Mouse (Mus musculus): Measurements from ENCODE around the gene Gm20604. TPM values are rescaled to one million over a fixed set of nuclear protein-coding genes. Genes with fewer than 3 reads are reported as not detected.

Gm20604 gene
- polyA plus RNA-seq, 1 experiment from 2014 or later = 26.6 TPM

DNA sequence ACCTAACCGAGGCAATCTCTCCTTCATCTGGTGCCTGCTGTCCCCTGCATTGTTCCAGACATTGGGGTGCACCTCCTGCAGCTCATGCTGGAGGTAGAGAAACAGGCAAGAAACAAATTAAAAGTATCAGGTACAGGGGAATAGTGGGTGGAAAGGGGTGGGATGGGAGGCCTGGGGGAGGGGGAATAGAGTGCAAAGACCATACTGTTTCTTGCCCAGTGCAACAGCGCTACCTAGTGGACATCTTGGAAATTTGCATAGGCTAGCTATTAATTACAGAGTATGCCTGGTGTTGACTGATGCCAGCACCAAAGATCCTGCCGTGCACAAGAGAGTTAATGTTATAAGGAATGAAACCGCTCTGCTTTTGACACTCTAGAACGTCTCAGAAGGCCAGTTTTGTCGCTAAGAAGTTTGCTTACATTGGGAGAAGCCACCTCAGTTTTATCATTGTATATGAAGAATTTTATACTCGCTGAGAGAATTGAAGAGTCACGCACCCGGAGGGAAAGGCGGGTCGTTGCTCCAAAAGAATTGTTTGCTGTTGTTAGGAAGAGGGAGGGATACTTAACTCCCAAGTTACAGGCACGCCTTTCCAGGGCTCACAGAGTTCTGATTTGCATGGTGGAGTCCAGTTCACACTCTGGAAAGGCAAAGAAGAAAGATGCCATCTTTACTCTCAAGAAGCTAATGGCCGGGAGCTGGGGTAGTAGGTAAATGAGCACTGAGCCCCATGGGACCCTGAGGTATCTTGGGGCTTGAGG lies 38.7 kb downstream of the Gm20604 start:
- peak; percentile 14; the same call in 1 of the 2 replicates for ATAC-seq (ENCODE audit: insufficient number of reproducible peaks, insufficient read depth, low FRiP score, low read depth)
- H3K36me3 ChIP-seq (ENCODE audit: control insufficient read depth, insufficient read depth, low read length) = no peaks in the 10 kb centered on the region
- H3K9ac ChIP-seq (replicated peaks; ENCODE audit: low read depth, low read length) = no peak overlapping the region
- no peaks in the 10 kb centered on the region for H3K9me3 ChIP-seq (ENCODE audit: control insufficient read depth, low read depth, low read length)
- H3K27me3 ChIP-seq (ENCODE audit: control insufficient read depth, insufficient read depth, low read length) = no peaks in the 10 kb centered on the region
- H3K4me1 ChIP-seq (ENCODE audit: control insufficient read depth, insufficient read depth, low read length) = no peaks in the 10 kb centered on the region
- 27% methylated on average over 13 of the region's 13 CpGs for WGBS
- no peak overlapping the region for H3K27ac ChIP-seq (ENCODE audit: low read length)
- H3K4me2 ChIP-seq (replicated peaks; ENCODE audit: low read depth, low read length) = no peak overlapping the region; the same call in 1 of the 2 replicates
- no peak overlapping the region for H3K4me3 ChIP-seq (ENCODE audit: low read depth, low read length)

DNA sequence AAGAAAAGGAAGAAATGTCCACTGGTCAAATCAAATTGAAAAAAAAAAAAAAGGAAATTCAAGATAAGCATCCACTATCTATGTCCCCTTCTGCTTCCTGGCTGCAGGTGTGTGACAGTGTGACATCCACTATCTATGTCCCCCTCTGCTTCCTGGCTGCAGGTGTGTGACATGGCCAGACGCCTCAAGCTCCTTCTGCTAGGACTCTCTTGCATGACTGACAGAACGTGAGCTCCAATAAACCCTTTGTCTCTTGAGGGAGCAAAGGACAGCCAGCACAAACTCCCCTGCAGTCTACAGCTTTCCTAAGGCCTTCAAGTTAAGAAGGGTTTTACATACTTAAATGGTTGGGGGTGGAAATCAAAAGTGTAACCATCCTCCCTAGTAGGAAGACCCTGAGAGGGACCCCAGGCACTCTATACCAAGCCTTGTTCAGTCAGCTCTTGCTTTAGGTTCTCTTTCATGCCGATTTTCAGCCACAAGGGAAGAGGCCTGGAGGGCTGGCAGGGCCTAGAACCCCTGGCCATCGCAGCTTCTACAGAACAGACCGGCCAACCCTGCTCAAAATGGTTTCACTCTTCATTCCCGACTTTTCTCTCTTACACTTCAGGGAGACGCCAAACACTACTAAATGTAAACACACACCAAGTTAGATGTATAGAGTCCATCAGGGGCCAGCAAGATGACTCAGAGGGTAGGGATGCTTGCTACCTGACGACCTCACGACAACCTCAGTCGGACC lies 43.6 kb downstream of the Gm20604 start:
- no peaks in the 10 kb centered on the region for H3K36me3 ChIP-seq (ENCODE audit: control insufficient read depth, insufficient read depth, low read length)
- H3K4me3 ChIP-seq (ENCODE audit: low read depth, low read length) = no peak overlapping the region
- H3K27me3 ChIP-seq (ENCODE audit: control insufficient read depth, insufficient read depth, low read length) = no peaks in the 10 kb centered on the region
- no peak overlapping the region for H3K9ac ChIP-seq (replicated peaks; ENCODE audit: low read depth, low read length)
- no peak overlapping the region for H3K4me2 ChIP-seq (replicated peaks; ENCODE audit: low read depth, low read length)
- ATAC-seq (ENCODE audit: insufficient number of reproducible peaks, insufficient read depth, low FRiP score, low read depth) = no peak
- H3K9me3 ChIP-seq (ENCODE audit: control insufficient read depth, low read depth, low read length) = no peaks in the 10 kb centered on the region
- no peaks in the 10 kb centered on the region for H3K4me1 ChIP-seq (ENCODE audit: control insufficient read depth, insufficient read depth, low read length)
- no peak overlapping the region for H3K27ac ChIP-seq (ENCODE audit: low read length)
- WGBS = 74% methylated on average over 10 of the region's 10 CpGs

DNA sequence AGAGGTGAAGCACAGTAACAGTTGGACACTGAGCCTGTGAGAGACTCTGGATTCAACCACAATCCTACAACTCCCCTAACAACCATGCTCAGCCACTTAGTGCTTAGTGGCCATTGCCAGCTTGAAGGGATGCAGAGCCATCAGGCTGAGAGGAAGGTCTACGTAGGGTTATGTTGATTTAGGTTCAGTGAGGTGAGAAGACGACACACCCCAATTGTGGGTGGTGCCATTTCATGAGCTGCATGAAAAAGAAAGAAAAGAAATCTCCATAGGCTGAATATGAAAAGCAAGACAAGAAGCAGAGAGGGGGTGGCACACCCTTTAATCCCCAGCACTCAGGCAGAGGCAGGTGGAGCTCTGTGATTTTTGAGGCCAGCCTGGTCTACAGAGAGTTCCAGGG lies 44.4 kb downstream of the Gm20604 start:
- Histone ChIP-seq H3K4me2 (replicated peaks; ENCODE audit: low read depth, low read length) (no peak overlapping the region), H3K27ac (ENCODE audit: low read length) (no peak overlapping the region), H3K4me1 (ENCODE audit: control insufficient read depth, insufficient read depth, low read length) (no peaks in the 10 kb centered on the region), H3K9ac (replicated peaks; ENCODE audit: low read depth, low read length) (no peak overlapping the region), H3K27me3 (ENCODE audit: control insufficient read depth, insufficient read depth, low read length) (no peaks in the 10 kb centered on the region), H3K36me3 (ENCODE audit: control insufficient read depth, insufficient read depth, low read length) (no peaks in the 10 kb centered on the region), H3K9me3 (ENCODE audit: control insufficient read depth, low read depth, low read length) (no peaks in the 10 kb centered on the region), H3K4me3 (ENCODE audit: low read depth, low read length) (no peak overlapping the region)
- WGBS = 59% methylated on average over 2 of the region's 2 CpGs
- ATAC-seq (ENCODE audit: insufficient number of reproducible peaks, insufficient read depth, low FRiP score, low read depth) = no peak

DNA sequence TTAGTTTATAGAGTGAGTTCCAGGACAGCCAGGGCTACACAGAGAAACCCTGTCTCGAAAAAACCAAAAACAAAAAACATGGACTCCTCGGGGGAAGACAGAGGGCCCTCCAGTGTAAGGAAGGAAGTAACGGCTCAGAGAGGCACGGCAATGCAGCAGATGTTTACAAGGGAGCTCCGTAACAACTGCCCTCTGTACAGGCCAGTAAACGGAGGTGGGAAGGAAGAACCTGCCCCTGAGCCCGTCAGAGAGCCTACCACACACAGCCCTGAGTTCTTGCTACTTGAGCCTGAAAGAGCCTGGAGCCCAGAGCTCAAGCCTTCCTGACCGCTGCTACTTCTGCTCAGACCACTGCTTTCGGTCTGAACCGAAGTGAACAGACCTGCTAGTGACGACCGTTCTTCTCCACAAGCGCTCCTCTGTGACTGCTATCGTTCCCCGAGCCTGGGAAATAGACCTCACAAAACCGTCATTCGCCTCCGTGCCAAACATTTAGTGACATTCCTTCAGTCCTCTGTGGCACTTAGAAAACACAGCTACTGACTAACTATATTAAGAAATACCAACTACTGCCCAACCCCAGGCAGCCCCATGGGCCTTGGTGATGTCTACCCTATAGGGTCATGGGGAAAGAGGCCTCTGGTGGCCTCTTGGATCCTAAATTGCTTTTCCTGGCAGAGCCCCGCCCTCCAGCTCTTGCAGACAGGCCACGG lies 45.2 kb downstream of the Gm20604 start:
- H3K27ac ChIP-seq (ENCODE audit: low read length) = no peak overlapping the region
- H3K27me3 ChIP-seq (ENCODE audit: control insufficient read depth, insufficient read depth, low read length) = no peaks in the 10 kb centered on the region
- ATAC-seq (ENCODE audit: insufficient number of reproducible peaks, insufficient read depth, low FRiP score, low read depth) = no peak
- no peak overlapping the region for H3K4me2 ChIP-seq (replicated peaks; ENCODE audit: low read depth, low read length)
- no peak overlapping the region for H3K4me3 ChIP-seq (ENCODE audit: low read depth, low read length)
- no peak overlapping the region for H3K9ac ChIP-seq (replicated peaks; ENCODE audit: low read depth, low read length)
- 62% methylated on average over 20 of the region's 20 CpGs for WGBS
- H3K9me3 ChIP-seq (ENCODE audit: control insufficient read depth, low read depth, low read length) = no peaks in the 10 kb centered on the region
- H3K4me1 ChIP-seq (ENCODE audit: control insufficient read depth, insufficient read depth, low read length) = no peaks in the 10 kb centered on the region
- no peaks in the 10 kb centered on the region for H3K36me3 ChIP-seq (ENCODE audit: control insufficient read depth, insufficient read depth, low read length)

DNA sequence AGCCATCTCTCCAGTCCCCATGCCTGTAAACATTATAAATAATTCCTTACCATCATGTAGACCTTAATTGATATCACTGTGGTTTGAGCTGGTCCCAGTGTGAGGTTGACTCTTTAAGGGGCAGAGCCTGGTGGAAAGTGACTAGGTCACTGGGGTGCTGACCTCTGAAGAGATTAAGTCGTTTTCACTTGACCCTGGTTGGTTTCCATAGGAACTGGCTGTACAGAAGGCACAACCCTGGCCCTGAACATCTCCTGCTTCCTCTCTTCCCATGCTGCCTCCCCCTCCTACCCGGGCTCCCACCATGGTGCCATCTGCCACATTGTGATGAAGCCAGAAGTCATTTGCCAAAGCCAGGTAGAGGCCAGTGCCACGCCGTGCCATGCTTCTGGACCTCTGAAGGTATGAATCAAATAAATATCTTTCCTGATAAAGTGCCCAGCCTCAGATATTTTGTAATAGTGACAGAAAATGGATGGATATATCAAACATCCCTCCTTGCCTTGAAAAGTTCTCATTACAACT lies 47.6 kb downstream of the Gm20604 start:
- H3K4me1 ChIP-seq (ENCODE audit: control insufficient read depth, insufficient read depth, low read length) = 0 out of 2 replicates have a peak, but pooled peaks cover 2% of the 10 kb centered on the region
- H3K36me3 ChIP-seq (ENCODE audit: control insufficient read depth, insufficient read depth, low read length) = no peaks in the 10 kb centered on the region
- H3K9ac ChIP-seq (replicated peaks; ENCODE audit: low read depth, low read length) = no peak overlapping the region
- no peak overlapping the region for H3K27ac ChIP-seq (ENCODE audit: low read length)
- H3K27me3 ChIP-seq (ENCODE audit: control insufficient read depth, insufficient read depth, low read length) = no peaks in the 10 kb centered on the region
- no peak overlapping the region for H3K4me2 ChIP-seq (replicated peaks; ENCODE audit: low read depth, low read length)
- no peak overlapping the region for H3K4me3 ChIP-seq (ENCODE audit: low read depth, low read length)
- 57% methylated on average over 4 of the region's 4 CpGs for WGBS
- no peak for ATAC-seq (ENCODE audit: insufficient number of reproducible peaks, insufficient read depth, low FRiP score, low read depth)
- no peaks in the 10 kb centered on the region for H3K9me3 ChIP-seq (ENCODE audit: control insufficient read depth, low read depth, low read length)

DNA sequence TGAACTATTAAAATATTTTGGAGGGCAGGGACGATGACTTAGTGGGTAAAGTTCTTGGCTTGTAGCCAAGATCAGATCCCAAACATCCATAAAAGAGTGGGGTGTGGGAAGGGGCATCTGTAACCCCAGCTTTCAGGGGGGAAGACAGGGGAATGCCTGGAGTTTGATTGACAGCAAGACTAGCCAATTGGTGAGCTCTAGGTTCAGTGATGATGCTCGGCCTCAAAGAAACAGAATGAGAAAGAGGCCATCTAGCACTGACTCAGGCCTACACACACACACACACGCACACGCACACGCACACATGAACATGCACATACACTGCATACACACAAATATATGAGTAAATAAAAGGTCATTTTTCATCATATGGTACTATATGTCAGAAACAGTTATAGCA lies 48.6 kb downstream of the Gm20604 start:
- no peak overlapping the region for H3K4me2 ChIP-seq (replicated peaks; ENCODE audit: low read depth, low read length)
- 82% methylated on average over 5 of the region's 5 CpGs for WGBS
- H3K27ac ChIP-seq (ENCODE audit: low read length) = no peak overlapping the region
- no peaks in the 10 kb centered on the region for H3K36me3 ChIP-seq (ENCODE audit: control insufficient read depth, insufficient read depth, low read length)
- ATAC-seq (ENCODE audit: insufficient number of reproducible peaks, insufficient read depth, low FRiP score, low read depth) = no peak
- no peak overlapping the region for H3K4me3 ChIP-seq (ENCODE audit: low read depth, low read length)
- H3K9ac ChIP-seq (replicated peaks; ENCODE audit: low read depth, low read length) = no peak overlapping the region
- peaks cover 4% of the 10 kb centered on the region; the same call in 1 of the 2 replicates for H3K4me1 ChIP-seq (ENCODE audit: control insufficient read depth, insufficient read depth, low read length)
- H3K27me3 ChIP-seq (ENCODE audit: control insufficient read depth, insufficient read depth, low read length) = no peaks in the 10 kb centered on the region
- no peaks in the 10 kb centered on the region for H3K9me3 ChIP-seq (ENCODE audit: control insufficient read depth, low read depth, low read length)

DNA sequence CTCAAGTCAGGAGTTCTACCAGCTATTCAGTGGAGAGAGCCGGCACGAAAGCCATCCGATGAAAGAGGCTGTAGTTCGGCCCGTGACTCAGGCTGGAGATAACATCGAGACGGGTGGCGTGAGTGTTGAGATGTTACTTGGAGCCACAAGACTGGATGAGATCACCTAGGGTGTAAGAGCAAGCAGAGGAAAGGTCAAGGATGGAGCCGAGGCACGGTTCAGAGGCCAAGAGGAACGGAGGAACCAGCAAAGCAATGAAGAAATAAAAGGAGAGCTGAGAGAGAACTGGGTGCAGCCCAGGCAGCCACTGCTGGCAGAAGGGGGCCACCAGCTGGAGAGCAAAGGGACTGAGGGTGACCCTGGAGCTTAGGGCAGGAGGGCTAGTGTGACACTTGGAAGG lies 50.3 kb downstream of the Gm20604 start:
- WGBS = 76% methylated on average over 11 of the region's 11 CpGs
- H3K27me3 ChIP-seq (ENCODE audit: control insufficient read depth, insufficient read depth, low read length) = no peaks in the 10 kb centered on the region
- H3K36me3 ChIP-seq (ENCODE audit: control insufficient read depth, insufficient read depth, low read length) = no peaks in the 10 kb centered on the region
- H3K9me3 ChIP-seq (ENCODE audit: control insufficient read depth, low read depth, low read length) = no peaks in the 10 kb centered on the region
- no peak overlapping the region for H3K27ac ChIP-seq (ENCODE audit: low read length)
- no peak overlapping the region for H3K9ac ChIP-seq (replicated peaks; ENCODE audit: low read depth, low read length)
- H3K4me2 ChIP-seq (replicated peaks; ENCODE audit: low read depth, low read length) = no peak overlapping the region
- peaks cover 13% of the 10 kb centered on the region for H3K4me1 ChIP-seq (ENCODE audit: control insufficient read depth, insufficient read depth, low read length)
- ATAC-seq (ENCODE audit: insufficient number of reproducible peaks, insufficient read depth, low FRiP score, low read depth) = no peak
- no peak overlapping the region for H3K4me3 ChIP-seq (ENCODE audit: low read depth, low read length)

DNA sequence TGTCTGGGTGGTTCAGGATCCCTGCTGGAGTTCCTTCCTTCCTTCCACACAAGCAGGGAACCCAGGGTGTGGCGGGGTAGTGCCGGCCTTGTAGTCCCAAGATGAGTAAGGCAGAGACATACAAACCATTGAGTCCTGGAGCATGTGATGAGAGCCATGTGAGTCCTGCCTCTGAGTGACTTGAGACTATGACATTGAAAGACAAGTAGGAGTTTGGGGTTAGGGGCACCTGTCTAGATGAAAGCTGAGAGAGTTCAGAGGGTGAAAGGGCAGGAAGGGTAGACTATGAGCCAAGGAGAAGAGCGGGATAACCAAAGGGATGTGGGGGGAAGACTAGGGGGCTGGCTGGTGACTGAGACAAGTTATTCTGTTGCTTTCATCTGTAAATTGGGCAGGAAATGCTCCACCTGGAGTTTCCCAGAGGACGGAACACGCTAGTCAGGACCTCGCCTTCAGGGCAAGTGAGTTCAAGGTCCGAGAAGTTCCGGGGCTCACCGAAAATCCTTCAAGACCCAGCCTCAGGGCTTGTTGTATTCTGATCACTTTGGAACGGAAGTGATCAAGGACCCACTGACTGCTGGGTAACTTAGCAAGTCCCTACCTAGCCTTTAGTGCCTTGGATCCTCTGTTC lies 51.5 kb downstream of the Gm20604 start:
- H3K9me3 ChIP-seq (ENCODE audit: control insufficient read depth, low read depth, low read length) = no peaks in the 10 kb centered on the region
- no peak for ATAC-seq (ENCODE audit: insufficient number of reproducible peaks, insufficient read depth, low FRiP score, low read depth)
- H3K27me3 ChIP-seq (ENCODE audit: control insufficient read depth, insufficient read depth, low read length) = no peaks in the 10 kb centered on the region
- 90% methylated on average over 10 of the region's 10 CpGs for WGBS
- peaks cover 20% of the 10 kb centered on the region for H3K4me1 ChIP-seq (ENCODE audit: control insufficient read depth, insufficient read depth, low read length)
- no peak overlapping the region for H3K27ac ChIP-seq (ENCODE audit: low read length)
- no peak overlapping the region for H3K9ac ChIP-seq (replicated peaks; ENCODE audit: low read depth, low read length)
- H3K36me3 ChIP-seq (ENCODE audit: control insufficient read depth, insufficient read depth, low read length) = no peaks in the 10 kb centered on the region
- H3K4me2 ChIP-seq (replicated peaks; ENCODE audit: low read depth, low read length) = no peak overlapping the region
- no peak overlapping the region for H3K4me3 ChIP-seq (ENCODE audit: low read depth, low read length)
